Mouse (Mus musculus) testis, postnatal 10 days (tissue): ENCODE measurements around the gene Megf11.

Experiments used
- DNase-seq: peaks from one replicate; pipeline ENCODE4 v3.0.0; 2021; ENCODE audit warnings: low spot score

Gene Megf11

DNA sequence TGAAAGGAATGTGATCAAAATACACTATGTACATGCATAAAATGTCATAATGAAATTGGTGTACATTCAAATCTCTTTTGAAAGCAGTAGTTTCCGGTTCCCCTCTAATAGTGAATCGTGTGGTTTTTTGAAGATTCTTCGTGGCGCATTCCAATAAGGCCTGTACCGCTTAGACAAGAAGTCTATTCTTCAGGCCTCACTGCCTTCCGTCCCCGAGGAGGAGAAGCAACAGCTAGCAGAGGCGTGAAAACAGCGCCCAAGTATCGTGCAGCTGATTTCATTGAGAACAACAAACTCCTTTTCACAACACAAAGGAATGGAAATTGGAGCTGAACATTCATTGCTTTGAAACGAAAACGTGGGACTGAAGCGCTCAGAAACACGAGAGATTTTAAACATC lies 372.6 kb downstream of the Megf11 start:
- DNase-seq, result no peak
